Mouse (Mus musculus): Measurements from ENCODE around the gene Cd33. TPM values are rescaled to one million over a fixed set of nuclear protein-coding genes. Genes with fewer than 3 reads are reported as not detected.

Cd33 gene
- total and polyA plus RNA-seq, 2 experiments from 2014 or later: 2.0 TPM

DNA sequence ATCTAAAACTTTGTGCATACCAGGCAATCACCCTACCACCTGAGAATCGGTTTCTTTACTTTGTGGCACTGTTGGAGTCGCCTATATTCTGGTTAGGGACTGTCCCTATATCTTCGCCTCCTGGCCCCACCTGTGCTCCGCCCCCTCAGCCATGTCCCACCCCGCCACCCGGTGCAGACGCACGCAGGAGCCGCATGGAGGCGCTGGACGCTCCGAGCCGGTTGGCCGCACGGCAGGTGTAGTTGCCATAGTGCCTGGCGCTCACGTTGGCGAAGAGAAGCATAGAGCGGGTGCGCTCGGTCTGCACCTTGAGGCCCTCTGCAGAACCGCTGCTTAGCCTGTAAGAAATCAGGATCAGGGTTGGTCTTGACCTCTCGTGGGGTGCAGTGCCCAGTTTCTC is 68.5 kb downstream of the Cd33 start:
- H3K9ac ChIP-seq (replicated peaks; ENCODE audit: low read length): no peak overlapping the region
- H3K36me3 ChIP-seq (ENCODE audit: insufficient read depth, low read length): 0 out of 2 replicates have a peak, but pooled peaks cover 2% of the 10 kb centered on the region
- peak; percentile 41 for DNase-seq (ENCODE audit: low spot score)
- H3K4me2 ChIP-seq (ENCODE audit: low read depth, low read length): no peak overlapping the region
- WGBS: 22% methylated on average over 23 of the region's 23 CpGs
- H3K27me3 ChIP-seq (ENCODE audit: insufficient read depth, low read length): no peaks in the 10 kb centered on the region
- H3K4me3 ChIP-seq (ENCODE audit: low read length): no peak overlapping the region
- peak; percentile 56 for TF ChIP-seq CTCF (IDR thresholded peaks at IDR 0.05; ENCODE audit: low read depth)
- H3K9me3 ChIP-seq (ENCODE audit: low read length): no peaks in the 10 kb centered on the region
- ATAC-seq: peak; percentile 46; the same call in 1 of the 2 replicates
- H3K4me1 ChIP-seq (ENCODE audit: insufficient read depth, low read length): no peaks in the 10 kb centered on the region
- H3K27ac ChIP-seq: no peak overlapping the region

Other genes with a start within 250 kb of the Cd33 start
- gene Zfp715, start 231.1 kb downstream of the Cd33 start, total RNA-seq (2014; rRNA removed): 14.3 and 21.2 TPM in 2 replicates
- gene Zfp715, start 231.1 kb downstream of the Cd33 start, polyA plus RNA-seq (2015; fragmentation: Nextera tagmentation; extraction: Ambion mirVana): 11.8 and 13.4 TPM in 2 replicates
- not detected in 2 replicates for gene Siglecf, start 193.1 kb downstream of the Cd33 start, total RNA-seq (2014; rRNA removed)
- gene Siglecf, start 193.1 kb downstream of the Cd33 start, polyA plus RNA-seq (2015; fragmentation: Nextera tagmentation; extraction: Ambion mirVana): 0.26 and 0.30 TPM in 2 replicates
- 0.22 TPM in 1 of 2 replicates, not detected in the other for gene Siglecg, start 136.2 kb downstream of the Cd33 start, total RNA-seq (2014; rRNA removed)
- not detected in 2 replicates for gene Siglecg, start 136.2 kb downstream of the Cd33 start, polyA plus RNA-seq (2015; fragmentation: Nextera tagmentation; extraction: Ambion mirVana)
- gene Lim2, start 116.8 kb downstream of the Cd33 start, total RNA-seq (2014; rRNA removed): not detected in 2 replicates
- gene Lim2, start 116.8 kb downstream of the Cd33 start, polyA plus RNA-seq (2015; fragmentation: Nextera tagmentation; extraction: Ambion mirVana): not detected in 2 replicates
- gene Nkg7, start 107.4 kb downstream of the Cd33 start, total RNA-seq (2014; rRNA removed): not detected in 2 replicates
- 0.28 TPM in 1 of 2 replicates, not detected in the other for gene Nkg7, start 107.4 kb downstream of the Cd33 start, polyA plus RNA-seq (2015; fragmentation: Nextera tagmentation; extraction: Ambion mirVana)
- not detected in 2 replicates for gene Cldnd2, start 103.6 kb downstream of the Cd33 start, total RNA-seq (2014; rRNA removed)
- gene Cldnd2, start 103.6 kb downstream of the Cd33 start, polyA plus RNA-seq (2015; fragmentation: Nextera tagmentation; extraction: Ambion mirVana): not detected in 2 replicates
- gene Etfb, start 100.3 kb downstream of the Cd33 start, total RNA-seq (2014; rRNA removed): 42.1 and 42.9 TPM in 2 replicates
- 148 and 149 TPM in 2 replicates for gene Etfb, start 100.3 kb downstream of the Cd33 start, polyA plus RNA-seq (2015; fragmentation: Nextera tagmentation; extraction: Ambion mirVana)
- 2.6 TPM in 1 of 2 replicates, not detected in the other for gene Gm45233, start 100.3 kb downstream of the Cd33 start, total RNA-seq (2014; rRNA removed)
- gene Gm45233, start 100.3 kb downstream of the Cd33 start, polyA plus RNA-seq (2015; fragmentation: Nextera tagmentation; extraction: Ambion mirVana): 0.43 and 0.83 TPM in 2 replicates
- 15.8 and 20.1 TPM in 2 replicates for gene Vsig10l, start 81.3 kb downstream of the Cd33 start, total RNA-seq (2014; rRNA removed)
- 23.1 and 25.8 TPM in 2 replicates for gene Vsig10l, start 81.3 kb downstream of the Cd33 start, polyA plus RNA-seq (2015; fragmentation: Nextera tagmentation; extraction: Ambion mirVana)
- gene Iglon5, start 54.4 kb downstream of the Cd33 start, total RNA-seq (2014; rRNA removed): 64.7 and 69.9 TPM in 2 replicates
- gene Iglon5, start 54.4 kb downstream of the Cd33 start, polyA plus RNA-seq (2015; fragmentation: Nextera tagmentation; extraction: Ambion mirVana): 8.0 and 8.6 TPM in 2 replicates
- gene 4931406B18Rik, start 38.5 kb downstream of the Cd33 start, total RNA-seq (2014; rRNA removed): 0.05 TPM in 1 of 2 replicates, not detected in the other
- gene 4931406B18Rik, start 38.5 kb downstream of the Cd33 start, polyA plus RNA-seq (2015; fragmentation: Nextera tagmentation; extraction: Ambion mirVana): not detected in 2 replicates
- gene Zfp658, start 17.8 kb upstream of the Cd33 start, total RNA-seq (2014; rRNA removed): 8.0 and 8.3 TPM in 2 replicates
- 2.5 and 3.3 TPM in 2 replicates for gene Zfp658, start 17.8 kb upstream of the Cd33 start, polyA plus RNA-seq (2015; fragmentation: Nextera tagmentation; extraction: Ambion mirVana)
- 10.8 and 11.6 TPM in 2 replicates for gene Zfp719, start 35.2 kb upstream of the Cd33 start, total RNA-seq (2014; rRNA removed)
- 4.7 and 5.3 TPM in 2 replicates for gene Zfp719, start 35.2 kb upstream of the Cd33 start, polyA plus RNA-seq (2015; fragmentation: Nextera tagmentation; extraction: Ambion mirVana)
- gene Zfp819, start 62.7 kb upstream of the Cd33 start, total RNA-seq (2014; rRNA removed): 1.0 TPM in 1 of 2 replicates, not detected in the other
- 0.40 and 0.62 TPM in 2 replicates for gene Zfp819, start 62.7 kb upstream of the Cd33 start, polyA plus RNA-seq (2015; fragmentation: Nextera tagmentation; extraction: Ambion mirVana)
- gene Ceacam18, start 90.3 kb upstream of the Cd33 start, total RNA-seq (2014; rRNA removed): not detected in 2 replicates
- 0.08 TPM in 1 of 2 replicates, not detected in the other for gene Ceacam18, start 90.3 kb upstream of the Cd33 start, polyA plus RNA-seq (2015; fragmentation: Nextera tagmentation; extraction: Ambion mirVana)
- not detected in 2 replicates for gene Siglece, start 115.7 kb upstream of the Cd33 start, total RNA-seq (2014; rRNA removed)
- 0.40 and 0.48 TPM in 2 replicates for gene Siglece, start 115.7 kb upstream of the Cd33 start, polyA plus RNA-seq (2015; fragmentation: Nextera tagmentation; extraction: Ambion mirVana)
- 32.4 and 36.4 TPM in 2 replicates for gene Ctu1, start 127.6 kb upstream of the Cd33 start, total RNA-seq (2014; rRNA removed)
- 14.5 and 14.7 TPM in 2 replicates for gene Ctu1, start 127.6 kb upstream of the Cd33 start, polyA plus RNA-seq (2015; fragmentation: Nextera tagmentation; extraction: Ambion mirVana)
- gene Klk14, start 146.0 kb upstream of the Cd33 start, total RNA-seq (2014; rRNA removed): not detected in 2 replicates
- gene Klk14, start 146.0 kb upstream of the Cd33 start, polyA plus RNA-seq (2015; fragmentation: Nextera tagmentation; extraction: Ambion mirVana): not detected in 2 replicates
- gene Klk13, start 168.1 kb upstream of the Cd33 start, total RNA-seq (2014; rRNA removed): not detected in 2 replicates
- gene Klk13, start 168.1 kb upstream of the Cd33 start, polyA plus RNA-seq (2015; fragmentation: Nextera tagmentation; extraction: Ambion mirVana): 0.10 and 0.32 TPM in 2 replicates
- gene Klk12, start 224.5 kb upstream of the Cd33 start, total RNA-seq (2014; rRNA removed): not detected in 2 replicates
- gene Klk12, start 224.5 kb upstream of the Cd33 start, polyA plus RNA-seq (2015; fragmentation: Nextera tagmentation; extraction: Ambion mirVana): not detected in 2 replicates
- gene Klk11, start 230.2 kb upstream of the Cd33 start, total RNA-seq (2014; rRNA removed): not detected in 2 replicates
- not detected in 2 replicates for gene Klk11, start 230.2 kb upstream of the Cd33 start, polyA plus RNA-seq (2015; fragmentation: Nextera tagmentation; extraction: Ambion mirVana)
- 0.25 TPM in 1 of 2 replicates, not detected in the other for gene Klk10, start 236.6 kb upstream of the Cd33 start, total RNA-seq (2014; rRNA removed)
- gene Klk10, start 236.6 kb upstream of the Cd33 start, polyA plus RNA-seq (2015; fragmentation: Nextera tagmentation; extraction: Ambion mirVana): 0.14 and 0.30 TPM in 2 replicates
- not detected in 2 replicates for gene Klk9, start 247.5 kb upstream of the Cd33 start, total RNA-seq (2014; rRNA removed)
- gene Klk9, start 247.5 kb upstream of the Cd33 start, polyA plus RNA-seq (2015; fragmentation: Nextera tagmentation; extraction: Ambion mirVana): 0.20 TPM in 1 of 2 replicates, not detected in the other

Data from hindbrain, postnatal 0 days (tissue).